Mouse (Mus musculus) gastrocnemius, postnatal 10 days (tissue): ENCODE measurements around the gene Gm8127. TPM values are rescaled to one million over a fixed set of nuclear protein-coding genes. Genes with fewer than 3 reads are reported as not detected.
"Not testable (repeated sequence)": the region's sequence is repeated elsewhere in the genome, so short reads cannot be mapped to it uniquely, and the experiment has no call there.

ENCODE experiments used
- DNase-seq: peaks from one replicate; pipeline ENCODE4 v3.0.0; 2021; ENCODE audit warnings: mixed read lengths
- long read RNA-seq, 2 experiments: library from polyadenylated mRNA; stranded (forward); transcript quantifications; one replicate each; pipeline ENCODE4 v2.0.0; 2021
- total RNA-seq, 2 experiments: library from RNA; stranded (reverse); gene quantifications; 2 replicates each; pipeline ENCODE4 v1.2.3; 2021

The Gm8127 gene
- total RNA-seq, result not detected
- long read RNA-seq, experiment 1, result 0 reads
- long read RNA-seq, experiment 2, result 0 reads

DNA sequence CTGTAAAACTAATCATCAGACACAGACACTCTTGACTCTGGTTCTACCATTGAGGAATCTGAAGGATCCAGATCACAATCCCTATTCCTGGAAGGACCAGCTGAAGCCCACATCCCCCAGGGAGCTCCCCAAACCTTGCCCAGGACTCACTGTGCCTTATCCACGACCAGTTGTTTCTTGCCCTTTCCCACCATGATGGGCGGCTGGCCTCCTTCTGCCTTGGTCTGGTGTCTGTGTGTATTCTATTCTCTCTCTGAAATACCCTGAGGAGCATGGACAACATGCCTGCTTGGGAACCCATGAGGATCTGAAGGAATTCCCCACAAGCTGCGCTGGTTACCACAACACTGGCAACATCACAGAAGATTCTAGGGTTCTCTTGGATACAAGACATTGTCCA, at the start of gene Gm8127:
Gm8127 (minus strand) TSS at position 330 of the 400 bp plus-strand sequence.
- DNase-seq, result not testable (repeated sequence)

GRCm38 (mm10) chr14:43337646-43338045, 44.0 kb upstream of the Gm8127 start:
- DNase-seq, result not testable (repeated sequence)

- DNase-seq, result not testable (repeated sequence)
Observed at GRCm38 (mm10) chr14:43331362-43331880, 37.8 kb upstream of the Gm8127 start.

DNA sequence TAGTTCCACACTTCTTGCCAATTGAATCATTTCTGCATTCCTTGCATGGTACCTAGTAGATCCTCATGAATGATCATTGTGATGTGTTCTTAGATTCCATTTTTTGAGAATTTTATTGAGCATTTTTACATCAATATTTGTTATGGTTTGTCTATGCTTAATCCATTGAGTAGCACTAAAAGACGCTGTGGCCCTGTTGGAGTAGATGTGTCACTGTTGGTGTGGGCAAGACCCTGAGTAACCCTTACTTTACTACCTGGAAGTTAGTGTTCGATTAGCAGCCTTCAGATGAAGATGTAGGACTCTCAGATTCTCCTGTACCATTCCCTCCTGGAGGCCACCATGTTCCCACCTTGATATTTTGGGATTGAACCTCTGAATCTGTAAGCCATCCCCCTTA, 35.0 kb upstream of the Gm8127 start:
- not testable (repeated sequence) for DNase-seq

DNA sequence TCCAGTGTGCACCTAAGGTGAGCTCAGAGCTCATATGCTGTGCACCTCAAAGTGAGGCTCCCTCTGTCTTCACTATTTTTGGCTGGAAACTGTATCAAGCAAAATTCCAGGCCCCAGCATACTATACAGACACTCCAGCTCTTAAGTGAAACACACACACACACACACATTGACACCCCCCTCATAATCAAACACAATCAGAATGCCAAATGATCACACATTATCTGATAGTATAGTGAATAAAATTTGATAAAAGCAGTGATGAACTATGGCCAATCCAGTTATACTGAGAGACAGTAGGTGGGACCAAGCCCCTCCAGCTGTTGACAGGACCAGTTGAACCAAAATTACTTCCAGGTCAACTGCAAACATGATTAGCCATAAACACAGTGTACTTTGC, 25.9 kb upstream of the Gm8127 start:
- not testable (repeated sequence) for DNase-seq

DNA sequence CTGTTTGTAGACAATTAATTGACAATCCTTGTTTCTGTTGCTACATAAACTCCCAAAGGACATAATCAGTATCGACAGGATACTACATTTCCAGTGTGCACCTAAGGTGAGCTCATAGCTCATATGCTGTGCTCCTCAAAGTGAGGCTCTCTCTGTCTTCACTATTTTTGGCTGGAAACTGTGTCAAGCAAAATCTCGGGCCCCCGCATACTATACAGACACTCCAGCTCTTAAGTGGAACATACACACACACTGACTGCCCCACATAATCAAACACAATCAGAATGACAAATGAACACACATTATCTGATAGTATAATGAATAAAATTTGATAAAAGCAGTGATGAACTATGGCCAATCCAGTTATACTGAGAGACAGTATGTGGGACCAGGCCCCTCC, 15.0 kb downstream of the Gm8127 start:
- not testable (repeated sequence) for DNase-seq

- not testable (repeated sequence) for DNase-seq
Observed at GRCm38 (mm10) chr14:43278146-43278545, 15.5 kb downstream of the Gm8127 start.

DNA sequence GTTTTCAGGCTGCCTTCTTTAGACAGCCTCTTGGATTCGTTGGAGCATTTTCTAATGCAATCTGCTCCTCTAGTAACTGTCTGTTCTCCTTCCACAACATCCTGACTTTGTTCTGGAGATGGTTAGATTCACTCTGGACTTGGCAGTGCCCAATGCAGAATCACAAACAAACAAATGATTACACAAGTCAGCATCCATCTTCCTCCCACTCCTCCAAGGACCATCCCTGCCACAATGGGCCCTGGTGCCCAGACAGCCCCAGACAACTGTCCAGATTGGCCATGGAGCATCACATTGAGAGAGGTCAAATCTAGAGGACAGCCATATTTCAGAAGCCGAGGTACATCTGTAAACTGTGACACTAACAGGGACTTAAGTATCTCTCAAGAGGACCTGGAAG, 16.2 kb downstream of the Gm8127 start:
- DNase-seq, result not testable (repeated sequence)

DNA sequence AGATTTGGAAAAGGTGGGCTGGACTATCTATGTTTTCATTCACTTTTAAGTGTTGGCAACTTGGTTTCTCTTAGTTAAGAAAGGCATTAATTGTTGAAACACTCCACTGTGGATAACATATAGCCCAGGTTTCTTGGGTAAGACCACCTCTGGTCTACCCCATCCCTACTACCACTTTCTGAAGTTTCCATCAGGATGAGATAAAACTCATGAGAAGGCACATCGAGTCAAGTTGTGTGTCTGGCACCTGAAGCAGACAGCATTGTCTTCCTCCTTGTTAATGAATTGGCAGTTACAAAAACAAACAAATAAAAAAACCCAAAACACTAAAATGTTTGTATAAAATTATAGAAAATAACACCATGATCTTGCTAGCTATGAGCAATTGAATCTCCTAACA, 17.9 kb downstream of the Gm8127 start:
- DNase-seq, result not testable (repeated sequence)

DNA sequence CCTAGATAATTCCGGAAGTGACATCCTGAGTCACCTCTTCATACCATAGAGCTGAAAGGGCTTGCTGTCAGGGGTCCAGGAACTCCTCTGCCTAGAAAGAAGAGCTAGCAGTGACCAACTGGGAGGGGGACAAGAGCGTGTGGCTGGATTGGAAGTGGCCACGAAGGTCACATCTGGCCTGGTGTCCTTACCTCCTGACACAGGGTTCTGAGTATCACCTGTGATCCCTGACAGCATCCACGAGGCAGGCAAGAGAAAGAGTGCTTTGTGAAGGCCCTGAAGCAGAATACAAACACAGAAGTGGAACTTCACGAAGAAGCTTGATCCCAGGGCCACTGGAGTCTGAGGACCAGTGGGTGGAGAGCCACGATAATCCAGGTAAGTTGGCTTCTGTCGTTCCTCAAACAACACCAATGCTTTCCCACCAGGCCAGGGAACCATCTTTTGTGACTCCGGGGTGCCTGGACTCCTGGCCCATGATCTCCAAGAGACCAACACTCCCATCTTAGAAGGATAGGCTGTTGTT, 18.6 kb downstream of the Gm8127 start, which contains the start of gene Gm9732:
Gm9732 (plus strand) TSS at position 51 of the 526 bp plus-strand sequence.
- not testable (repeated sequence) for DNase-seq

DNA sequence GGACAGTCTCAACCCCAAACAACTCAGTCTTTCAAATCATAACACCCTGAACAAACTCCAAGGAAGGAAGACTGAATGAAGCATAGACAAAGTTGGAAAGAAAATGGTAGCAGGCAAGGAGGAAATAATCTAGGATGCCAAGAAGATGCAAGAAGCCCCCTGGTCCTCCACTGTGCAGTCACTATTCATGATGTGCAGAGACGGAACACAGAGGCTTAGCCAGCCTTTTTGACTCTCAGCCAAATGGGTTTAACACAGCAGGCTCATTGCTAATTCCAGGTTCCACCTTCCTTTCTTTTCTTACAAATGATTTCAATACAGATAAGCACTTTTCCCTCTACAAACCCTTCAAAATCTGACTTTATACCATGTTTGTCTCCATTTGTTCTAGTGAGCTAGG, 20.5 kb downstream of the Gm8127 start:
- DNase-seq, result not testable (repeated sequence)

GRCm38 (mm10) chr14:43269211-43269610, 24.4 kb downstream of the Gm8127 start:
- not testable (repeated sequence) for DNase-seq

GRCm38 (mm10) chr14:43268521-43269084, 25.0 kb downstream of the Gm8127 start:
- DNase-seq, result peak; percentile 2

DNA sequence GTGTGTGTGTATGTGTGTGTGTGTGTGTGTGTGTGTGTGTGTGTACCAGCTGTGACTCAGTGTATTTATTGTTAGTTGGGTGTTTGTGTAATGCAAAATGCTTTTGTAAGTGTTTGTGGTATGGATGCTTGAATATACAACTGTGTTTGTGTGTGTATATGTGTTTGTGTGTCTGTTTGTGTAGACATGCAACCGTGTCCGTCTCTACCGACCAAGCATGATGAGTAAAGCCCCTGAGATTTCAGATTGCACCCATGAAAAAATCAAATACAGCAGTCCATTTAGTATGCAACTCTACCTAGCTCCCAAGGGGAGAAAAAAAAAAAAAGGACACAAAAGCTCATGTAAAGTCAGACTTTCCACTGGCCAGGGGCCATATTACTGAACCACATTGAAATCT, 30.2 kb downstream of the Gm8127 start:
- peak; percentile 4 for DNase-seq

DNA sequence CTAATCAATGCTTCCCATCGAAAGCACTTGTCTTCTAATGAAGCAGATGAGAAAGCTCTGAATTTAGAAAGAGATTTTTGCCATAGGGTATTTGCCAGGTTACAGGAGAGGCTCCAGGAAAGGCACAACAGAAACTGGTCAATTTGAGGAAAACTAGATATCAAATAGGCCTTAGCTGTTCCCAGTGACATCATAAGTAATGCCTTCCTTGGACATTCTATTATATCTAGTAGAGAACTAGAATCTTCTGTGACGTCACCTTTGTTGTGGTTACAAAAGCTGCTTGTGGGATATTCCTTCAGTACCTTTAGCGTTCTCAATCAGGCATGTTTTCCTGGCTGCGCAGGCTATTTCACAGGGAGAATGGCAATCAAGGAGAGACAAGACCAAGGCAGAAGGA, 35.3 kb downstream of the Gm8127 start, which contains the start of gene Gm8126:
Gm8126 (plus strand) TSS at position 301 of the 400 bp plus-strand sequence.
- not testable (repeated sequence) for DNase-seq

DNA sequence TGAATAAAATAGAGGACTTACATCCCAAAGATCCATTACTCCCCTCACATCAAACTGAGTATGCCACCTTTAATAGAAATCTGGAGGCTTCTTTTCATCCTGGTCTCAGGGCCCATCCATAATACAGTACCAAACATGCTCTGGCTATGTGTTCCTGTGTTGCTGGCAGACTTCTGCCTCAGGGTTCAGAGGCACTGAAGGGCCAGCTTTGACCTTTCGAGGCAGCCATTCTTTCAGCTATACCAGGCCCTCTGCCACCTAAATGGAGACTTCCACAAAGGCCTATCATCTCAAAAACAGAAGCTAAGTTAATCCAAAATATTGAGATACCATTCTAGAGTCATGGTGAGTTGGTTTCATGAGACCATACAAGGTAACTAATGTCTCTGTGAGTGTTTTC, 37.1 kb downstream of the Gm8127 start:
- not testable (repeated sequence) for DNase-seq

- peak; percentile 5 for DNase-seq
Observed at GRCm38 (mm10) chr14:43250549-43251253, 42.9 kb downstream of the Gm8127 start.

DNA sequence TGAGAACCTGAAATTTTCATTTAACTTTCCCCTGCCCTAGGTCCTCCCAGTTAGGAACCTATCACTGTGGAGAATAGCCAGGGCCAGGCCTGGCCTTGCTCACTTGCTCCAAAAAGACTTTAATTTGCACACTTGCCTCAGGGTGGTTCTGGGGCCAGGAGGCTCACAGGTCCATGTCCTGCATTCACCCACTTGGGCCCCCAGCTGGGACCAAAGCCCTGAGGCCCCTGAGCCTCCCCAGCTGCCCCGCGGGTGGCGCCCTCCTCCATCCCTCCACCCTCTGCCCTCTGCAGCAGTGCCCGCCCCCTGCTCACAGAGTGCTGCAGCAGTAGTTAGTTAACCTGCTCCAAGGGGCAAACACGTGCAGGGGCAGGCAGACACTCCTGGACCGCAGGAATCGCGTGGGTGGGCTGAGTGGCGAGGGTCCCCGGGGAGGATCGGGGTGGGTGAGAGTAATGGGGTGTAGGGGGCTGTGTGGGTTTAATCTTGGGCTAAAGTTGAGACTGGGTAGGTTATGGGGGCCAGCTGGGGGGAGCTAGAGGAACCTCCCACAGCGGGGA, 43.9 kb downstream of the Gm8127 start:
- peak; percentile 13 for DNase-seq
